ENCODE assay signal across 44 mouse cellular contexts in genomic region chr9:49470006-49470405, GRCm38 (mm10). TPM values are rescaled to one million over a fixed set of nuclear protein-coding genes. Genes with fewer than 3 reads are reported as not detected.
"Had no signal": no experiment of that assay in that cellular context is flagged by ENCODE, and none has a peak within 500 bp of the region (broad histone marks: within the 10 kb centered on the region; RNA-seq: fewer than 3 reads in every experiment).

No protein-coding gene starts in this region.

- ATAC-seq: liver, postnatal 0 days; lung, postnatal 0 days; midbrain, embryonic 13.5 days; midbrain, embryonic 15.5 days; midbrain, embryonic 16.5 days had no signal

- H3K4me3 ChIP-seq: left cerebral cortex, adult 2 months; limb, embryonic 10.5 days; limb, embryonic 12.5 days; limb, embryonic 13.5 days; limb, embryonic 15.5 days; liver, embryonic 13.5 days; liver, embryonic 15.5 days; lung, embryonic 15.5 days; megakaryocyte, embryonic 14.5 days; midbrain, embryonic 10.5 days; midbrain, embryonic 12.5 days; midbrain, embryonic 13.5 days; midbrain, embryonic 15.5 days; myocyte; neural tube, embryonic 12.5 days; neural tube, embryonic 13.5 days had no signal

- H3K4me2 ChIP-seq: limb, embryonic 12.5 days; limb, embryonic 13.5 days; limb, embryonic 15.5 days; liver, embryonic 13.5 days; liver, embryonic 15.5 days; lung, embryonic 14.5 days; lung, embryonic 15.5 days; midbrain, embryonic 12.5 days; midbrain, embryonic 13.5 days; midbrain, embryonic 15.5 days; neural tube, embryonic 12.5 days; neural tube, embryonic 13.5 days had no signal

- H3K4me1 ChIP-seq: limb, embryonic 12.5 days; limb, embryonic 13.5 days; limb, embryonic 15.5 days; liver, embryonic 13.5 days; liver, embryonic 15.5 days; lung, embryonic 15.5 days; megakaryocyte, embryonic 14.5 days; midbrain, embryonic 12.5 days; midbrain, embryonic 13.5 days; neural tube, embryonic 12.5 days; neural tube, embryonic 13.5 days had no signal

- H3K9me3 ChIP-seq: limb, embryonic 10.5 days; limb, embryonic 12.5 days; limb, embryonic 13.5 days; limb, embryonic 15.5 days; liver, embryonic 13.5 days; liver, embryonic 15.5 days; lung, embryonic 15.5 days; megakaryocyte, embryonic 14.5 days; midbrain, embryonic 10.5 days; midbrain, embryonic 12.5 days; midbrain, embryonic 13.5 days; midbrain, embryonic 15.5 days; neural tube, embryonic 12.5 days; neural tube, embryonic 13.5 days had no signal

- H3K27me3 ChIP-seq: limb, embryonic 12.5 days; limb, embryonic 13.5 days; limb, embryonic 15.5 days; liver, embryonic 13.5 days; liver, embryonic 15.5 days; lung, embryonic 15.5 days; megakaryocyte, embryonic 14.5 days; midbrain, embryonic 12.5 days; midbrain, embryonic 13.5 days; midbrain, embryonic 15.5 days; neural tube, embryonic 12.5 days; neural tube, embryonic 13.5 days had no signal

- H3K27ac ChIP-seq: left cerebral cortex, adult 2 months; limb, embryonic 10.5 days; limb, embryonic 12.5 days; limb, embryonic 13.5 days; limb, embryonic 15.5 days; liver, embryonic 13.5 days; liver, embryonic 14.5 days; liver, embryonic 15.5 days; lung, embryonic 15.5 days; macrophage; midbrain, embryonic 10.5 days; midbrain, embryonic 12.5 days; midbrain, embryonic 13.5 days; midbrain, embryonic 15.5 days; neural tube, embryonic 12.5 days; neural tube, embryonic 13.5 days had no signal

- H3K36me3 ChIP-seq: limb, embryonic 10.5 days; limb, embryonic 12.5 days; limb, embryonic 13.5 days; limb, embryonic 15.5 days; liver, embryonic 13.5 days; liver, embryonic 15.5 days; lung, embryonic 15.5 days; midbrain, embryonic 10.5 days; midbrain, embryonic 12.5 days; midbrain, embryonic 13.5 days; midbrain, embryonic 15.5 days; neural tube, embryonic 12.5 days; neural tube, embryonic 13.5 days had no signal

- DNase-seq: left cerebral cortex, postnatal 4 days; liver; liver, embryonic 13.5 days; liver, postnatal 0 days; lung, adult 18-20 months; lung, adult 2 months; lung, embryonic 14.5 days; lung, postnatal 10 days; lung, postnatal 14 days; lung, postnatal 36 days; midbrain, embryonic 14.5 days had no signal

- H3K9ac ChIP-seq: limb, embryonic 12.5 days; limb, embryonic 13.5 days; limb, embryonic 15.5 days; liver, embryonic 13.5 days; liver, embryonic 14.5 days; liver, embryonic 15.5 days; liver, postnatal 0 days; lung, embryonic 14.5 days; lung, embryonic 15.5 days; midbrain, embryonic 12.5 days; midbrain, embryonic 13.5 days; midbrain, embryonic 15.5 days; neural tube, embryonic 12.5 days; neural tube, embryonic 13.5 days had no signal

RNA-seq across cellular contexts. Expression of gene Ankk1, which starts 43.2 kb away (rescaled TPM):
- total RNA-seq: left cerebral cortex, adult 2 months; left cerebral cortex, adult 8-10 months; left cerebral cortex, postnatal 10 days; left cerebral cortex, postnatal 14 days; left cerebral cortex, postnatal 25 days; left cerebral cortex, postnatal 36 days; left cerebral cortex, postnatal 4 days; liver, adult 2 months; megakaryocyte progenitor cell, adult 5-6 weeks; megakaryocyte, adult 5-6 weeks; megakaryocyte-erythroid progenitor cell, adult 5-6 weeks; monocyte, adult 5-6 weeks had no signal
- polyA plus RNA-seq: limb, embryonic 10.5 days; limb, embryonic 11.5 days; limb, embryonic 12.5 days; limb, embryonic 13.5 days; limb, embryonic 15.5 days; liver, adult 2 months; liver, embryonic 13.5 days; liver, embryonic 14.5 days; liver, embryonic 15.5 days; liver, embryonic 16.5 days; liver, postnatal 0 days; lung, embryonic 14.5 days; lung, embryonic 15.5 days; lung, embryonic 16.5 days; macrophage; midbrain, embryonic 10.5 days; midbrain, embryonic 12.5 days; midbrain, embryonic 13.5 days; midbrain, embryonic 14.5 days; midbrain, embryonic 15.5 days; midbrain, embryonic 16.5 days; myocyte; neural tube, embryonic 11.5 days; neural tube, embryonic 12.5 days; neural tube, embryonic 13.5 days had no signal
